Mouse (Mus musculus) heart, embryonic 16.5 days (tissue): ENCODE measurements at regions not wholly inside any gene's neighbourhood (a gene's known extent, or its start where the extent isn't known, plus 50 kb on each side); places are given as distances from the start of the nearest gene placed in this dataset.

ENCODE experiments used
- ATAC-seq: fragments of 200-750 bp; cut with Nextera tagmentation; replicated peaks from 2 replicates; pipeline ENCODE4 v1.8.0; 2017; ENCODE audit warnings: moderate number of reproducible peaks; ENCODE audit not compliant: insufficient read depth, low FRiP score; ENCODE audit errors: extremely low read depth
- H3K27ac ChIP-seq: fragments of 300-500 bp; sonication (generic); 2 replicates; pipeline ENCODE4 v1.5.1; 2014; ENCODE audit warnings: mild to moderate bottlenecking, low read length, control low read depth, moderate library complexity
- H3K27me3 ChIP-seq: fragments of 300-500 bp; sonication (generic); 2 replicates; pipeline ENCODE4 v1.6.1; 2014; ENCODE audit warnings: low read length, mixed read lengths; ENCODE audit not compliant: control insufficient read depth, insufficient read depth
- H3K36me3 ChIP-seq: fragments of 300-500 bp; sonication (generic); 2 replicates; pipeline ENCODE4 v1.6.1; 2014; ENCODE audit not compliant: control insufficient read depth, insufficient read depth
- H3K4me1 ChIP-seq: fragments of 300-500 bp; sonication (generic); 2 replicates; pipeline ENCODE4 v1.6.1; 2014; ENCODE audit warnings: low read length, mixed read lengths; ENCODE audit not compliant: control insufficient read depth, insufficient read depth
- H3K4me2 ChIP-seq: fragments of 300-500 bp; sonication (generic); 2 replicates; pipeline ENCODE4 v1.6.1; 2014; ENCODE audit warnings: low read depth, mild to moderate bottlenecking, control low read depth, low read length
- H3K4me3 ChIP-seq: fragments of 300-500 bp; sonication (generic); 2 replicates; pipeline ENCODE4 v1.5.1; 2014; ENCODE audit warnings: mild to moderate bottlenecking, control low read depth, low read length
- H3K9ac ChIP-seq: fragments of 300-500 bp; sonication (generic); 2 replicates; pipeline ENCODE4 v1.6.1; 2014; ENCODE audit warnings: low read length, control low read depth
- H3K9me3 ChIP-seq: fragments of 300-500 bp; sonication (generic); replicated peaks from 2 replicates; pipeline ENCODE4 v1.6.1; 2016; ENCODE audit warnings: low read length; ENCODE audit not compliant: control insufficient read depth
- WGBS: fragments of 180-500 bp; shearing (Covaris S2); extraction: QIAGEN DNeasy Blood & Tissue Kit; methylation state at CpG from one replicate; pipeline ENCODE4 v1.1.7; 2014; 5-methylcytosine and 5-hydroxymethylcytosine counted together

- ATAC-seq: no peak
- H3K9ac ChIP-seq: no peak overlapping the region
- H3K36me3 ChIP-seq: no peaks in the 10 kb centered on the region
- 70% methylated on average over 6 of the region's 6 CpGs for WGBS
- H3K4me3 ChIP-seq: no peak overlapping the region
- H3K27ac ChIP-seq: no peak overlapping the region
- H3K27me3 ChIP-seq: no peaks in the 10 kb centered on the region
- H3K9me3 ChIP-seq: no peaks in the 10 kb centered on the region
- H3K4me2 ChIP-seq: no peak overlapping the region
- no peaks in the 10 kb centered on the region for H3K4me1 ChIP-seq
Measured at GRCm38 (mm10) chr12:58653222-58653621, 358.6 kb downstream of the Sec23a start.

GRCm38 (mm10) chr12:58652701-58653100 is 359.1 kb downstream of the Sec23a start:
- Histone ChIP-seq H3K4me2 (no peak overlapping the region), H3K27ac (no peak overlapping the region), H3K4me1 (no peaks in the 10 kb centered on the region), H3K27me3 (no peaks in the 10 kb centered on the region), H3K9ac (no peak overlapping the region), H3K9me3 (no peaks in the 10 kb centered on the region), H3K36me3 (no peaks in the 10 kb centered on the region), H3K4me3 (no peak overlapping the region)
- 94% methylated on average over 4 of the region's 4 CpGs for WGBS
- ATAC-seq: no peak

DNA sequence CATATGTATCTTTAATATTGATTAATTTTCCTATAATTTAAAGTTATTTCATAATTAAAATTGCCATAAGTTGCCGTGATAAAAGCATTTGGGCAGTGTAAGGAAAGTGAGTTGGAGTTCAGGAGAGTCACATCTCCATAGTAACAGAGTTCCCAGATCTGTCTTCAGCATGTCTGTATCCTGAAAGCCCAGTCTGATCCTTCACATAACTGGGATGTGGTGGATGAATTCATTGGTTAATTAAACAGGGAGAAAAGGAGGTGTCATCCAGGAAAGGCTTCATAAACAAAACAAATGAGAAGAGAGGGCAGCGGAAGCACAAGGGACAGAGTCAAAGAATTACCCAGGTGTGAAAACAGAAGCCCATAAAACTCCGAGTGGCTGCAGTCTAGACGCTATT is 363.5 kb downstream of the Sec23a start:
- Histone ChIP-seq H3K4me3 (no peak overlapping the region), H3K27ac (no peak overlapping the region), H3K36me3 (no peaks in the 10 kb centered on the region), H3K9ac (no peak overlapping the region), H3K4me1 (no peaks in the 10 kb centered on the region), H3K27me3 (no peaks in the 10 kb centered on the region), H3K4me2 (no peak overlapping the region), H3K9me3 (no peaks in the 10 kb centered on the region)
- WGBS: 47% methylated on average over 4 of the region's 4 CpGs
- ATAC-seq: no peak

DNA sequence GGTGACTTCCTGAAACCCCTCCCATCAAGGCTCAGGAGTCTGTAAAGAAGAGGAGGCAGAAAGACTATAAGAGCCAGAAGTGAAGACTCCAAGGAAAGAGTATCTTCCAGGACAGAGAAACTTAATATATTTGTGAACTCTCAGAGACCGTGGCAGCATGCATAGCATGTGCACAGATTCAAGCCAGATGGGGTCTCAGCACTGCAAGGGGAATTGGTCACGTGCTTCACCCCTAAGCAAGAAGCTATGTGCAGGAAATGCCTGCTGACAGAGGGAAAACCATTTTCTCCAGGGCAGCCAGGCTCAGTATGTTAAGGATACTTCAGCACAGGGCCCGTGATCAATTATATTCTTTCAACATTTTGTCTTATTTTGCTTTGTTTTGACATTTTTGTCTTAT is 368.0 kb downstream of the Sec23a start:
- no peaks in the 10 kb centered on the region for H3K36me3 ChIP-seq
- WGBS: 58% methylated on average over 3 of the region's 3 CpGs
- H3K4me1 ChIP-seq: no peaks in the 10 kb centered on the region; the same call in 1 of the 2 replicates
- H3K4me3 ChIP-seq: no peak overlapping the region
- no peaks in the 10 kb centered on the region for H3K9me3 ChIP-seq
- H3K4me2 ChIP-seq: no peak overlapping the region
- ATAC-seq: no peak
- H3K27me3 ChIP-seq: no peaks in the 10 kb centered on the region
- H3K27ac ChIP-seq: no peak overlapping the region
- H3K9ac ChIP-seq: no peak overlapping the region

DNA sequence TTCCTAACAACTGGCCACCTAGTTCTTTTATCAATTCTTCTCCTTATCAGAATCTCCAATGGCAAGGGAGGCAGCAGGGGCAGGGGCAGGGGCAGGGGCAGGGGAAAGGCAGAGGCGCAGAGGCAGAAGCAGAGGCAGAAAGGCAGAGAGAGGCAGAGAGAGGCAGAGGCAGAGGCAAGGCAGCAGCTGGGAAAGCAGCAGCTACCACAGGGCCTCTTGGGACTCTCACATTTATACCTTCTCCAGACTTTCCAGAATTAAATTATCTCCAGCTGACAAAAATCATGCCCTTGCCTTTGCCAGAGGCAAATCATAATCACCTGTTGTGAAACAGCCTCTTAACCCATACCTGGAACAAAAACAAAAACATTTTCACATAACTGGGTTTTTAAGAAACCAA is 370.4 kb upstream of the Clec14a start:
- H3K27ac ChIP-seq: no peak overlapping the region
- H3K9me3 ChIP-seq: no peaks in the 10 kb centered on the region
- H3K4me2 ChIP-seq: no peak overlapping the region
- 60% methylated on average over 1 of the region's 1 CpGs for WGBS
- H3K9ac ChIP-seq: no peak overlapping the region
- H3K36me3 ChIP-seq: no peaks in the 10 kb centered on the region
- H3K27me3 ChIP-seq: no peaks in the 10 kb centered on the region
- no peaks in the 10 kb centered on the region; the same call in 1 of the 2 replicates for H3K4me1 ChIP-seq
- no peak overlapping the region for H3K4me3 ChIP-seq
- no peak for ATAC-seq

GRCm38 (mm10) chr12:58638260-58638659 is 369.2 kb upstream of the Clec14a start:
- Histone ChIP-seq H3K4me3 (no peak overlapping the region), H3K36me3 (no peaks in the 10 kb centered on the region), H3K4me1 (no peaks in the 10 kb centered on the region; the same call in 1 of the 2 replicates), H3K9me3 (no peaks in the 10 kb centered on the region), H3K27me3 (no peaks in the 10 kb centered on the region), H3K4me2 (no peak overlapping the region), H3K9ac (no peak overlapping the region), H3K27ac (no peak overlapping the region)
- WGBS: 49% methylated on average over 3 of the region's 3 CpGs
- ATAC-seq: no peak

- Histone ChIP-seq H3K9ac (no peak overlapping the region), H3K4me3 (no peak overlapping the region), H3K4me2 (no peak overlapping the region), H3K9me3 (no peaks in the 10 kb centered on the region), H3K27ac (no peak overlapping the region), H3K27me3 (no peaks in the 10 kb centered on the region), H3K36me3 (no peaks in the 10 kb centered on the region), H3K4me1 (no peaks in the 10 kb centered on the region)
- WGBS: 76% methylated on average over 3 of the region's 3 CpGs
- no peak for ATAC-seq
Measured at GRCm38 (mm10) chr12:58632529-58632928, 363.4 kb upstream of the Clec14a start.

DNA sequence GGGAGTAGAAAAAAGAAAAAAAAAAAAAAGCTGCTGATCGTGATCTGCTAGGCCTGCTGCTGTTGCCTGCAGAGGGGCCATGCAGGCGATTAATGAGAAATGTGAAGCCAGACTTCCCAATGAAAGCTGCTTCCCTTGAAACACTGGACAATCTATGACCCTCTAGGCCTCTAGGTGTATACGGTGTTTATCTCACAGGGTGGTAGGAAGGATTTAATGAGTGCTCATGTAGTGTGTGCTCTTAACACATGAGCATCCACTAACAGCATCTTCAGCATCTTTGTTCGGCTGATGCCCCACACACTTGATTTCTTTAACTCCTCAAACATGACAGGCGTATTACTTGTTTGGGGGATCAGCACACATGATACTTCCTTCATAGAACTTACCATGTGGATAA is 359.7 kb upstream of the Clec14a start:
- Histone ChIP-seq H3K4me2 (no peak overlapping the region), H3K9me3 (no peaks in the 10 kb centered on the region), H3K4me1 (no peaks in the 10 kb centered on the region), H3K9ac (no peak overlapping the region), H3K27ac (no peak overlapping the region), H3K4me3 (no peak overlapping the region), H3K27me3 (no peaks in the 10 kb centered on the region), H3K36me3 (no peaks in the 10 kb centered on the region)
- WGBS: 71% methylated on average over 5 of the region's 5 CpGs
- no peak for ATAC-seq

GRCm38 (mm10) chr12:58625144-58625543 is 356.1 kb upstream of the Clec14a start:
- H3K9ac ChIP-seq: no peak overlapping the region
- 70% methylated on average over 2 of the region's 2 CpGs for WGBS

More at GRCm38 (mm10) chr12:58625144-58625543, 356.1 kb upstream of the Clec14a start:
- Histone ChIP-seq H3K4me2 (no peak overlapping the region), H3K9me3 (no peaks in the 10 kb centered on the region), H3K27ac (no peak overlapping the region), H3K4me1 (no peaks in the 10 kb centered on the region), H3K36me3 (no peaks in the 10 kb centered on the region), H3K27me3 (no peaks in the 10 kb centered on the region), H3K4me3 (no peak overlapping the region)
- no peak for ATAC-seq
